Mouse (Mus musculus): ENCODE data around the gene Rora. TPM values are rescaled to one million over a fixed set of nuclear protein-coding genes. Genes with fewer than 3 reads are reported as not detected.

Rora gene
- polyA plus RNA-seq, 1 experiment from 2014 or later, result 23.2 TPM

DNA sequence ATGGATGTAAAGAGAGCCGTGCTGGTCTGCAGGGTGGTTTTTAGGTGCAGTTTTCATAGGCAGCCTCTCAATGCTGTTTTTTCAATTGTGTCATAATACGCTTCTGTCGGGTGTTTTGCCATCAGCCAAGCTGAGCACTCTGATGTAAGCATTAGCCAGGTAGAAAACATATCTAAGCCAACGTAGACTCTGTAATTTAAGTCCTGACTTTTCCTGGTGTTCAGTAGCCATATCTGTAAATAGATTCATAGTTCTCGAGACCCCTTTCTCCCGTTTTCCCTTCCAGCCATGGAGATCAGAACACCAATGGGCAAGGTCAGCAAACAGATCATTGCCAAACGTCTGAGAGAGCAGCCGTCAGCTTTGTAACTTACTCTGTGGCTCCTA, 640.1 kb downstream of the Rora start:
- no peaks in the 10 kb centered on the region for H3K36me3 ChIP-seq (ENCODE audit: control insufficient read depth, insufficient read depth, low read length)
- no peak overlapping the region for H3K4me3 ChIP-seq (ENCODE audit: low read depth, low read length)
- WGBS, result 83% methylated on average over 8 of the region's 8 CpGs
- no peak overlapping the region for H3K27ac ChIP-seq (ENCODE audit: low read depth, low read length)
- no peaks in the 10 kb centered on the region for H3K9me3 ChIP-seq (ENCODE audit: control insufficient read depth, low read length)
- no peak overlapping the region for H3K9ac ChIP-seq (replicated peaks; ENCODE audit: low read depth, low read length)
- H3K4me1 ChIP-seq (ENCODE audit: control insufficient read depth, insufficient read depth, low read length), result peaks cover 16% of the 10 kb centered on the region
- peaks cover 22% of the 10 kb centered on the region for H3K27me3 ChIP-seq (ENCODE audit: control insufficient read depth, insufficient read depth, low read length)
- H3K4me2 ChIP-seq (ENCODE audit: low read depth, low read length), result no peak overlapping the region
- no peak for ATAC-seq (ENCODE audit: low read depth)

DNA sequence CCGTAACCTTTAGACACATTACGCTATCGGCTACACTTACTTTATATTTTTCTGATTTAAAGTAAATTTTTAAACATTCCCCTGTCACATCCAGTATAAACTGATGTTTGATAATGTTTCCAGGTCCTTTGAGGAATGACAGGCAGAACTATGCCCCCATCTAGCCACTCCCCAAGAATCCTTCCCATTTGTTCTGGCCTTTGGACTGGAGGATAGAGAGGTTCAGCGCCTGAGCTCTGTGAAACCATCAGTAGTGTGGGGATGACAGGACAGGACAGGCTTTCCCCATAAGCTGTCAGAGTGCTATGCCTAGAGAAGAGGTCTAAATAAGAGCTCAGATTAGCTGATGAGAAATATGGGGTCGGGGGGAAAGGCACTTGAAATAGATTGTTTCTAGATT, 640.8 kb downstream of the Rora start:
- Histone ChIP-seq H3K4me2 (ENCODE audit: low read depth, low read length) (no peak overlapping the region), H3K27me3 (ENCODE audit: control insufficient read depth, insufficient read depth, low read length) (peaks cover 22% of the 10 kb centered on the region), H3K9me3 (ENCODE audit: control insufficient read depth, low read length) (no peaks in the 10 kb centered on the region), H3K27ac (ENCODE audit: low read depth, low read length) (no peak overlapping the region), H3K36me3 (ENCODE audit: control insufficient read depth, insufficient read depth, low read length) (no peaks in the 10 kb centered on the region), H3K9ac (replicated peaks; ENCODE audit: low read depth, low read length) (no peak overlapping the region), H3K4me1 (ENCODE audit: control insufficient read depth, insufficient read depth, low read length) (peaks cover 16% of the 10 kb centered on the region), H3K4me3 (ENCODE audit: low read depth, low read length) (no peak overlapping the region)
- WGBS, result 85% methylated on average over 5 of the region's 5 CpGs
- no peak for ATAC-seq (ENCODE audit: low read depth)

DNA sequence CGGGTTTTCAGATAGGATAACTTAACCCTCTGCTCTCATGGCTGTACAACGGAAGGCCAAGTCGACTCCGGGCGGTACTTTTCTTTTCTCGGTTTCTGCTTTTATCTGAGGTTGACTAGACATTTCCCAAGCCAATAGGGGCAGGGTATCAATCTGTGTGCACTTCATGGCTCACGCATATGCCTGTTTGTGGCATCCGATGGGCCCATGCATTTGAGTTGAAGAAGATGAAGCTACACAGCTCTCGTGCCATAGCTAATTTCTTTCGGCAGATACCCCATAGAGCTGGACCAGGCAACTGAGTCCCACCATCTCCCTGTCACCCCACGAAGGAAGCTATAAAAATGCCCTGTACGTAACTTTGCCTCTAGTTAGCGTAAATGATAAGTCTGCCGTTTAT, 641.3 kb downstream of the Rora start:
- H3K4me1 ChIP-seq (ENCODE audit: control insufficient read depth, insufficient read depth, low read length), result peaks cover 16% of the 10 kb centered on the region
- no peak overlapping the region for H3K9ac ChIP-seq (replicated peaks; ENCODE audit: low read depth, low read length)
- ATAC-seq (ENCODE audit: low read depth), result no peak
- H3K4me3 ChIP-seq (ENCODE audit: low read depth, low read length), result no peak overlapping the region
- H3K9me3 ChIP-seq (ENCODE audit: control insufficient read depth, low read length), result no peaks in the 10 kb centered on the region
- no peaks in the 10 kb centered on the region for H3K36me3 ChIP-seq (ENCODE audit: control insufficient read depth, insufficient read depth, low read length)
- WGBS, result 92% methylated on average over 14 of the region's 14 CpGs
- no peak overlapping the region for H3K27ac ChIP-seq (ENCODE audit: low read depth, low read length)
- peaks cover 22% of the 10 kb centered on the region for H3K27me3 ChIP-seq (ENCODE audit: control insufficient read depth, insufficient read depth, low read length)
- H3K4me2 ChIP-seq (ENCODE audit: low read depth, low read length), result no peak overlapping the region

DNA sequence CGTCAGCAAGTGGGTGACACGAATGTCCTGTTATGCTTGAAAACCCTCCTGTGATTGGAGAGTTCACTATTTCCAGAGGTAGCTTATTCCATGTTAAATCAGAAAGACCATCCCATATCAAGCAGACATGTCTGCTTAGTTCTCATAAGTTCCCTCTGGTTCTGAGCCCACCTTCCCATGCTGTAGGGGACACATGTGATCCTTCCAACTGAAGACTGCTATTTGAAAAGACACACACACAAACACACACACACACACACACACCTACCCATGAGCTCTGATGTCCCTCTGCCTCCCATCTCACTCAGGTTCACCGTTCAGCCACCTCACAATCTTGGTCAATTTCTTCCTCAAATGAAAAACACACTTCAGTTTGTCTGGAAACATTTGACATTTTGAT, 642.2 kb downstream of the Rora start:
- H3K27ac ChIP-seq (ENCODE audit: low read depth, low read length), result no peak overlapping the region
- WGBS, result 84% methylated on average over 3 of the region's 3 CpGs
- peaks cover 8% of the 10 kb centered on the region for H3K4me1 ChIP-seq (ENCODE audit: control insufficient read depth, insufficient read depth, low read length)
- H3K9me3 ChIP-seq (ENCODE audit: control insufficient read depth, low read length), result no peaks in the 10 kb centered on the region
- no peak overlapping the region for H3K4me2 ChIP-seq (ENCODE audit: low read depth, low read length)
- ATAC-seq (ENCODE audit: low read depth), result no peak
- H3K36me3 ChIP-seq (ENCODE audit: control insufficient read depth, insufficient read depth, low read length), result no peaks in the 10 kb centered on the region
- peaks cover 15% of the 10 kb centered on the region for H3K27me3 ChIP-seq (ENCODE audit: control insufficient read depth, insufficient read depth, low read length)
- H3K4me3 ChIP-seq (ENCODE audit: low read depth, low read length), result no peak overlapping the region
- no peak overlapping the region for H3K9ac ChIP-seq (replicated peaks; ENCODE audit: low read depth, low read length)

DNA sequence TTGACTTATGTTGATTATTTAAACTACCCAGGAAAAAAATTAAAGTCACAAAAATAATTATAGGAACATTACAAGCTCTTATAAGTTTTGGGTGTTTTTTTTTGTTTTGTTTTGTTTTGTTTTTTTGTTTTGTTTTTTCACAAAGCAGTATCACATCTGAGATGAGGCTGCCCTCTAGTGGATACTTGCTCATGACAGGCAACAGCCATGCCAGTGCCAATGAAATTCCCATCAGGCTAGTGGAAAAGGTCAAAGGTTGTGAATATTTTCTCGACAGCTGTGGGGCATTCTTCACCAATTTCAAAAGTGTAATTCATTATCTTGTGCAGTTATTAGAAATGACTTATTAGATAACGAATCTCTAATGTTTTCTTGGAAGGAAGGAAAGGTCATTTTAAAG, 642.8 kb downstream of the Rora start:
- no peak overlapping the region for H3K4me2 ChIP-seq (ENCODE audit: low read depth, low read length)
- no peak overlapping the region for H3K4me3 ChIP-seq (ENCODE audit: low read depth, low read length)
- H3K9ac ChIP-seq (replicated peaks; ENCODE audit: low read depth, low read length), result no peak overlapping the region
- H3K27me3 ChIP-seq (ENCODE audit: control insufficient read depth, insufficient read depth, low read length), result peaks cover 12% of the 10 kb centered on the region
- H3K36me3 ChIP-seq (ENCODE audit: control insufficient read depth, insufficient read depth, low read length), result no peaks in the 10 kb centered on the region
- H3K4me1 ChIP-seq (ENCODE audit: control insufficient read depth, insufficient read depth, low read length), result 0 out of 2 replicates have a peak, but pooled peaks cover 2% of the 10 kb centered on the region
- H3K27ac ChIP-seq (ENCODE audit: low read depth, low read length), result no peak overlapping the region
- ATAC-seq (ENCODE audit: low read depth), result no peak
- no peaks in the 10 kb centered on the region for H3K9me3 ChIP-seq (ENCODE audit: control insufficient read depth, low read length)
- 14% methylated on average over 2 of the region's 2 CpGs for WGBS

DNA sequence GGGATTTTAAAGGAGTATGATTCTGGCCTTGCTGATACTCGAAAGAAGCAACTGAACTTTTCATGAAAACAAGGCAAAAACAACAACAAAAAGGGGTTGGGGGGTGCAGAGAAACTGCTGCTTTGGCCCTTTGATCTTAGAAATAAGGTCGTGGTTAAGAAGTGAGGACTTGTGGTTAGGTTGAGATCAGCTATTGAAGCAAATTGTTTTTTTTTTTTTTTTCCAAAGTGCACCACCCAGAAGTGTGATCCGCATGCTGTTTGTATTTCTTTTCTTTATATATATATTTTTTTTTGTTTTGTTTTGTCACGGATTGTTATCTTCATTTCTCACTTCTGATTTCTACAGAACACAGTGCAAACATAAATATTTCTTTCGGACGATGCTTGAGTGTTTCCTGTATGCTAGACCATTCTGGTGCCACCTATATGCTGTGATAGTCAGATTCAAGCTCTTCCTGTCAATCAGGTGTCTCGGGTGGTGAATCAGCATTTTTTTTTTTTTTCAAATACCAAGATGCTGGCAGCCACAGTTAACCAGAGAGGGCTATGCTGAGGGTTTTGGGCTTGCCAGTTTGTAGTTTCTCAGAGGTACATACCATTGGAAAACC, 644.3 kb downstream of the Rora start:
- WGBS, result 86% methylated on average over 7 of the region's 7 CpGs
- no peak overlapping the region for H3K27ac ChIP-seq (ENCODE audit: low read depth, low read length)

DNA sequence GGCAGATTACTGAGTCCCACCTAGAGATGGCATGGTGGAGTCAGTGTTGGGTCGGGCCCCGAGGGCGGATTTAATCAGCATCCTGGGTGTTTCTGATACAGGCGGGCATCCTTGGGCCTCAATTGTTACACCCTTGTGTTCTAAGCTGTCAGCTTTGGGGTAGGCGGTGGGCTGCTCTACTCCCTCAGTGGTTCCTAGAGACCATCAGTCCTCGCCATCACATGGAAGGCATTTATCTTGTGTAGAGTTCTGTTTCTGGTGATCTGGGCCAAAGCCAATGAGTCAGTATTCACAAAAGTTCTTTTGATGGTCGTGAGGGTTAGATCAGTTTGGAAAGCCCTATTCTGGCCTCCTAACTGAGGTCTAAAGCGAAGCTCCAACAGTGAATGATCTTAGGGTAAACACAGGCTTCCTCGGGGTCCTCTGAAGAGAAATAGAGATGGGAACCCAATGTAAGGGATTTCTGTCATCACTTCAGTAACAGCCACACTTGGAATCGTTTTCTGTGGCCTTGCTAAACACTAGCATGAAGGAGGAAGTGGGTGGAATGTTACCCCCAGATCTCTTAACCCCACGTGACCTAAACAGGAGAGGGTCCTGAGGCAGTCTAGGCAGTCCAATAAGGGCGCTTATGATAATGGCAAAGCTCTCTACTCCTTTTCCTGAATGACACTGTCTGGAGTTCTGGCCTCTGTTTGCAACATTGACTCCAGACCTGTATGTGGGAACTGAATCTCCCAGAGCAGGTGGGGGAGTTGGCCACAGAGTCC, 645.2 kb downstream of the Rora start:
- Histone ChIP-seq H3K4me1 (ENCODE audit: control insufficient read depth, insufficient read depth, low read length) (0 out of 2 replicates have a peak, but pooled peaks cover 5% of the 10 kb centered on the region), H3K4me2 (ENCODE audit: low read depth, low read length) (no peak overlapping the region), H3K9me3 (ENCODE audit: control insufficient read depth, low read length) (no peaks in the 10 kb centered on the region), H3K27me3 (ENCODE audit: control insufficient read depth, insufficient read depth, low read length) (0 out of 2 replicates have a peak, but pooled peaks cover 3% of the 10 kb centered on the region), H3K9ac (replicated peaks; ENCODE audit: low read depth, low read length) (no peak overlapping the region), H3K27ac (ENCODE audit: low read depth, low read length) (no peak overlapping the region), H3K4me3 (ENCODE audit: low read depth, low read length) (no peak overlapping the region), H3K36me3 (ENCODE audit: control insufficient read depth, insufficient read depth, low read length) (no peaks in the 10 kb centered on the region)
- ATAC-seq (ENCODE audit: low read depth), result no peak
- WGBS, result 83% methylated on average over 12 of the region's 12 CpGs

More for the DNA sequence above, 644.3 kb downstream of the Rora start:
- H3K4me3 ChIP-seq (ENCODE audit: low read depth, low read length), result no peak overlapping the region
- no peak overlapping the region for H3K9ac ChIP-seq (replicated peaks; ENCODE audit: low read depth, low read length)
- no peak overlapping the region for H3K4me2 ChIP-seq (ENCODE audit: low read depth, low read length)
- H3K9me3 ChIP-seq (ENCODE audit: control insufficient read depth, low read length), result no peaks in the 10 kb centered on the region
- H3K4me1 ChIP-seq (ENCODE audit: control insufficient read depth, insufficient read depth, low read length), result 0 out of 2 replicates have a peak, but pooled peaks cover 3% of the 10 kb centered on the region
- H3K27me3 ChIP-seq (ENCODE audit: control insufficient read depth, insufficient read depth, low read length), result peaks cover 6% of the 10 kb centered on the region
- no peaks in the 10 kb centered on the region for H3K36me3 ChIP-seq (ENCODE audit: control insufficient read depth, insufficient read depth, low read length)
- ATAC-seq (ENCODE audit: low read depth), result no peak

DNA sequence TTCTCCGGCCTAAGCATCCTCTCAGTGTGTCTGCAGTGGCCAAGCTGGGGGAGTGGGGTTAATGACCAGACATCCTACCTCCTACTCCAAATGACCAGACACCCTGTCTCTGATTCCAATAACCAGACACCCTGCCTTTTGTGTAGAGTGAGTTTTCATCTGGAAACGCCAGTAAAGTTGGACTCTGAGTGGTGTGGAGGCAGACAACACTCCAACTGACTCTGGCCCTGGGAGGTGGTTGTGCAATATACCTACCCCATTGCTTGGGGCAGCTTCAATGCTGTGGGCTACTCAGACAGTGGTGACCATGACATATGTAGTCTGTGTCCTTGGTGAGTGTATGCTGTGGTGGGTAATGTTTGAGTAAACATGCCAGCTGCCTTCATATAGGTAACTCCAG, 645.9 kb downstream of the Rora start:
- Histone ChIP-seq H3K9ac (replicated peaks; ENCODE audit: low read depth, low read length) (no peak overlapping the region), H3K9me3 (ENCODE audit: control insufficient read depth, low read length) (no peaks in the 10 kb centered on the region), H3K27me3 (ENCODE audit: control insufficient read depth, insufficient read depth, low read length) (0 out of 2 replicates have a peak, but pooled peaks cover 3% of the 10 kb centered on the region), H3K36me3 (ENCODE audit: control insufficient read depth, insufficient read depth, low read length) (no peaks in the 10 kb centered on the region), H3K4me2 (ENCODE audit: low read depth, low read length) (no peak overlapping the region), H3K27ac (ENCODE audit: low read depth, low read length) (no peak overlapping the region), H3K4me1 (ENCODE audit: control insufficient read depth, insufficient read depth, low read length) (0 out of 2 replicates have a peak, but pooled peaks cover 5% of the 10 kb centered on the region), H3K4me3 (ENCODE audit: low read depth, low read length) (no peak overlapping the region)
- 81% methylated on average over 2 of the region's 2 CpGs for WGBS
- no peak for ATAC-seq (ENCODE audit: low read depth)

DNA sequence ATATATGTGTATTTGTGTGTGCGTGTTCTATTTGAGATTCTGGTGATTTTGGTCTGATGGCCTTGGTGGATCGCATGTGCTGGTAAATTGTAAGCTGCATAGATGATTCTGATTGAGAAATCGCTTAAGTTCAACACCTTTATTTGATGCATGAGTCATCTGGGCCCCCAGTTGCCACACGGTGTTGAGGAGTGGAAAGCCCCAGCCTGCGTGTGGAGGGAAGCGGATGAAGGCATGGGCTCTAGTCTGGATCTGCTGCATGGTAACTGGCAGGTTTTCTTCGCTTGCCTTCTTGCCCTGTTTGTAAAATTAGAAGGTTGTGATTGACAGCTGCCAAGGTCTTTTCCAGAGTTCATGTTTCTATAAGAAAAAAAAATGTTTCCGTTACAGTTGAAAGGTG, 646.7 kb downstream of the Rora start:
- no peaks in the 10 kb centered on the region for H3K27me3 ChIP-seq (ENCODE audit: control insufficient read depth, insufficient read depth, low read length)
- no peak overlapping the region for H3K9ac ChIP-seq (replicated peaks; ENCODE audit: low read depth, low read length)
- H3K27ac ChIP-seq (ENCODE audit: low read depth, low read length), result no peak overlapping the region
- 93% methylated on average over 8 of the region's 8 CpGs for WGBS
- no peaks in the 10 kb centered on the region for H3K9me3 ChIP-seq (ENCODE audit: control insufficient read depth, low read length)
- H3K4me1 ChIP-seq (ENCODE audit: control insufficient read depth, insufficient read depth, low read length), result 0 out of 2 replicates have a peak, but pooled peaks cover 5% of the 10 kb centered on the region
- no peaks in the 10 kb centered on the region for H3K36me3 ChIP-seq (ENCODE audit: control insufficient read depth, insufficient read depth, low read length)
- no peak overlapping the region for H3K4me2 ChIP-seq (ENCODE audit: low read depth, low read length)
- H3K4me3 ChIP-seq (ENCODE audit: low read depth, low read length), result no peak overlapping the region
- no peak for ATAC-seq (ENCODE audit: low read depth)

Measured in neural tube, embryonic 14.5 days (tissue).